Mouse (Mus musculus): ENCODE data around the gene Gnb3.
"Not testable (repeated sequence)": the region's sequence is repeated elsewhere in the genome, so short reads cannot be mapped to it uniquely, and the experiment has no call there.

Gnb3 gene

GRCm38 (mm10) chr6:124856916-124857839 is 17.1 kb upstream of the Gnb3 start, which contains the start of gene P3h3:
Gene P3h3 (minus strand): TSS chr6:124857752.
- peak; percentile 86 for DNase-seq

- no peak for DNase-seq
Observed at GRCm38 (mm10) chr6:124856321-124856720, 16.2 kb upstream of the Gnb3 start.

- no peak for DNase-seq
Observed at GRCm38 (mm10) chr6:124854647-124855046, 14.6 kb upstream of the Gnb3 start.

GRCm38 (mm10) chr6:124850535-124850934 is 10.5 kb upstream of the Gnb3 start:
- DNase-seq = no peak

GRCm38 (mm10) chr6:124847305-124847704 is 7.2 kb upstream of the Gnb3 start:
- DNase-seq = peak; percentile 97

GRCm38 (mm10) chr6:124839805-124840204 is 270 bp downstream of the Gnb3 start:
- no peak for DNase-seq

GRCm38 (mm10) chr6:124836411-124836810 is 3.7 kb downstream of the Gnb3 start:
- no peak for DNase-seq

GRCm38 (mm10) chr6:124835531-124835930 is 4.5 kb downstream of the Gnb3 start:
- DNase-seq = no peak

GRCm38 (mm10) chr6:124834512-124835081 is 5.5 kb downstream of the Gnb3 start:
- no peak for DNase-seq

- no peak for DNase-seq
Observed at GRCm38 (mm10) chr6:124831649-124832048, 8.4 kb downstream of the Gnb3 start.

- not testable (repeated sequence) for DNase-seq
Observed at GRCm38 (mm10) chr6:124831199-124831598, 8.9 kb downstream of the Gnb3 start.

- peak; percentile 90 for DNase-seq
Observed at GRCm38 (mm10) chr6:124829799-124830700, 10.0 kb downstream of the Gnb3 start.

- peak; percentile 96 for DNase-seq
Observed at GRCm38 (mm10) chr6:124828868-124829798, 10.9 kb downstream of the Gnb3 start, which contains the start of the genes Usp5 and Cdca3. Gene Usp5 (minus strand): TSS chr6:124829484. Gene Cdca3 (plus strand): TSS chr6:124829547.

GRCm38 (mm10) chr6:124828101-124828592 is 11.9 kb downstream of the Gnb3 start:
- peak; percentile 49 for DNase-seq

- no peak for DNase-seq
Observed at GRCm38 (mm10) chr6:124822049-124822448, 18.0 kb downstream of the Gnb3 start.

GRCm38 (mm10) chr6:124820891-124821290 is 19.2 kb downstream of the Gnb3 start:
- DNase-seq = no peak

- no peak for DNase-seq
Observed at GRCm38 (mm10) chr6:124817971-124818370, 22.1 kb downstream of the Gnb3 start.

- no peak for DNase-seq
Observed at GRCm38 (mm10) chr6:124817563-124817962, 22.5 kb downstream of the Gnb3 start.

GRCm38 (mm10) chr6:124817125-124817524 is 22.9 kb downstream of the Gnb3 start:
- no peak for DNase-seq

- DNase-seq = no peak
Observed at GRCm38 (mm10) chr6:124816611-124817010, 23.5 kb downstream of the Gnb3 start.

Measured in thymus, postnatal 4 days (tissue).